Mouse (Mus musculus) brain, adult 2 months (tissue): ENCODE results near the gene Fbxw19.
"Not testable (repeated sequence)": the region's sequence is repeated elsewhere in the genome, so short reads cannot be mapped to it uniquely, and the experiment has no call there.

Experiments
- DNase-seq: peaks from one replicate; pipeline ENCODE4 v3.0.0; 2011; ENCODE audit warnings: low read depth, low spot score

The Fbxw19 gene

DNA sequence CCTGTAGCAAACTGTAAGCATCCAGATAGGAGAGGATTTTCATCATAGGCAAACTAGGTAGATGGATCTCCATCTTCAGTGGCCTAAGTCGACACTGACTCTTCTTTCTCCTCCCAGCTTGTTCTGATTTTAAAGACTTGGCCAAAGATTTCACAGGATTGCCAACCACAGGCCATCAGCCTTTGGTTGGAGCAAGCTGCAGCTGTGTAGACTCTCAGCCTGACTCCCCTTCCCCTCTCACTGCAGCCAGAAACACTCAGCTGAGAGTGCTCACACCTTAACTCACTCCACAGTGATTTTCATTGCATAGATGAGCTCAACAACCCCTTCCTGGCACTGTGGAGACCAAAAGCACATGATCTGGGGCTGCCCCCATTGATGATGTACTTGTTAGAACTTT is at the start of gene Fbxw19:
Fbxw19 (minus strand) TSS at position 101 of the 400 bp plus-strand sequence.
- DNase-seq: not testable (repeated sequence)

DNA sequence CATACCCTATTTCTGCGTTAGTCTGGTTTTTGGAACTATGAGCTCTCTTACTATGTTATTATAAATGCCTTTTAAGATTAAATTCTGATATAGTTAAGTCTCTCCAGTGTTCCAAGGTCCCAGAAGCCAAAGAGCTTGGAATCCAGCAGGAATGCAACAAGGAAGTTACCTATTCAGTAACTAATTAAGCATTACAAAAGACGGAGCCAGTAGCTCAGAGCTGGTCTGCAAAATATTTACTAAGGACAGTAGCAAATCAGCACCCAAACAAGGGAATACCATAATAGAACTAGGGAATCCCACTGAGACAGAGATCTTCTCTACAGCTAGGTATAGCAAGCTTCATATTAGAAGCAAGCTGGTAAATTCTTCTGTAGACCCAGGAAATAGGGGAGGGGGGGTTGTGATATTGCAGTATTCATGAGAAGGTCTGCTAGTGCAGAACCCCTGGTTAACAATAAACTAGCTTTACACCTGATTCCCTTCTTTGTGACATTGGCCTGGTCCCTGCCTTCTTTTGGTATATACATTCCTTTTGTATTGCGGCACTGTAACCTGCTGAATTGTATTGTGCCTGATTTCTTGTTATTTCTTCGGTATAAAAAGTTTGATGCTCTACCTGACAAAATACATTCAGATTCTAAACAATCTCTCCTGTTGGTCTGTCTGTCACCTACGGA is 27.9 kb upstream of the Fbxw19 start:
- DNase-seq: no peak

DNA sequence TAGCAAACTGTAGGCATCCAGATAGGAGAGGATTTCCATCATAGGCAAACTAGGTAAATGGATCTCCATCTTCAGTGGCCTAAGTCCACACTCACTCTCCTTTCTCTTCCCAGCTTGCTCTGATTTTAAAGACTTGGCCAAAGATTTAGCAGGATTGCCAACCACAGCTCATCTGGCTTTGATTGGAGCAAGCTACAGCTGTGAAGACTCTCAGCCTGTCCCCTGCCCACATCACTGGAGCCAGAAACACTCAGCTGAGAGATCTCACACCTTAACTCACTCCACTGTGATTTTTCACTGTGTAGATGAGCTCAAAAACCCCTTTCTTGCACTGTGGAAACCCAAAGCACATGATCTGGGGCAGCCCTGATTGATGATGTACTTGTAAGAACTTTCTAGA is 46.6 kb downstream of the Fbxw19 start, which contains the start of gene Fbxw16:
Fbxw16 (minus strand) TSS at position 101 of the 400 bp plus-strand sequence.
- no peak for DNase-seq

DNA sequence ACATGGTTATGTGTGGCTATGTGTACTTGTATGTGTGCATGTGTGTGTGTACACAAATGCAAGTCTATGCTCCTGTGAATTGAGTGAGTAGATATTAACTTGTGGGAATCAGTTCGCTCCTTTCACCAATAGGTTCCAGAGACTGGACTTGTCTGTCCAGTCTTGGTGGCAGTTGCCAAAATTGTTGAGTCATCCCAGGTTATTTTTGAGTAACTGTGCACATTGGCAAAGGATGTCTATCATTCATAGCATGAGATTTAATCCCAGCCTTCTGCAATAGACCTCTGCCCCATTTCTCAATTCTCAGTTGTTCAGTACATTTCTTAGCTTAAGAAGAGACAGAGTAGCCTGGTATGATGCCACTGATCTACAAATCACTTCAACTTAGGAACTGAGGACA is 62.7 kb downstream of the Fbxw19 start:
- no peak for DNase-seq
